Mouse (Mus musculus): ENCODE measurements at regions not wholly inside any gene's neighbourhood (a gene's known extent, or its start where the extent isn't known, plus 50 kb on each side); places are given as distances from the start of the nearest gene placed in this dataset.

DNA sequence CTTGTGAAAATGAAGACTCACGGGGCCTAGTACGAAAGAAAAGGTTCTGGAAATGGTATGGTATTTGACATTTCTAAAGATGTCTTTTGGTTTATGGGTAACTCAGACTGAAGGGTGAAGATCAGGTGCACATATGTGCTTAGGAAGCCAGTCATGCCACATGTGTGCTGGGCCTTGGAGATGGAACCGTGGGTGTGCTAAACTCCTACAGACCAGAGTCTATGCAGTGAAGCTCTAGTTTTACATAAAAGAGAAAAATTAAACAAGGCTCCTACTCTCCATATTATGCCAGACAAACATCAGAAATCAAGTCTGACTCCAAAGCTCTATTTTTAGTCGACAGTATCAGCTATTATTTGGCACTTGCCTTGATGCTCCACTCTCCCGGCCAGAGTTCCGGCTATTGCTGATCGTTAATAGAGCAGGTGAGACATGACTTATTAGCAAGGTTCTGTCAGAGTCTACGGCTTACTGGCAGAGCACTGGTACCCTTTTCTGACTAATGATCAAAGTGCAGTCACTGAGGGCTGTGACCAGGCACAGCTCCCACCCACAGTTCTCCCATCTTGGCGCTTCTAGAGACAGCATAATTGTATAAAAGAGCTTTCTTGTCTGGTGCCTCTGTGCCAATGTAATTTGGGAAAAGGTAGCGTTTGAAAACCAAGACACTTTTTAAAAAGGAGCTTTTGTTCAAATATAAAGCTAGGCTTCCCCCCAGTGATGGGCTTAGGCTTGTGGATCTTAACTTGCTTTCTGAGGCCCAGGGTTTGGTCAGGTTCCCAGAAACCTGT is 119.2 kb upstream of the Ccdc122 start:
- no peak for DNase-seq (ENCODE audit: low read depth, low spot score)

DNA sequence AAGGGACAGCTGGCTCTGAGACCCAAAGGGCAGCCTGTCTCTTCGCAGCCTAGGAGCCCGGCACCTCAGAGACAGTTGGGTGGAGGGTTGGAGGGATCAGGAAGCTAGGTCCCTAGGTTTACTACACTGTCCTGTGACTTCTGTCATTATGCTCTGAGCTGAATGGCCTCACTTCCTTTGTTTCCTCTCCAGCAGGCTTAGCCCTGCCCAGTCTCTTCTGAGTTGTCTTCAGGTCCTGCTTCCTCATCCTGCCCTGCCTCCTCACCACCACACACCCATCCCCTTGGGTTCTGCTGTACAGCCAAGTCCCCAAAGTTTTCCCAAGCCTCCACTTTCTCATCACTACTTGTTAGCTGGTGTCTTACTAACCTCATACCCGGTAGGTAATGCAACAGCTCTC is 122.7 kb upstream of the Ccdc122 start:
- no peak for DNase-seq (ENCODE audit: low read depth, low spot score)

DNA sequence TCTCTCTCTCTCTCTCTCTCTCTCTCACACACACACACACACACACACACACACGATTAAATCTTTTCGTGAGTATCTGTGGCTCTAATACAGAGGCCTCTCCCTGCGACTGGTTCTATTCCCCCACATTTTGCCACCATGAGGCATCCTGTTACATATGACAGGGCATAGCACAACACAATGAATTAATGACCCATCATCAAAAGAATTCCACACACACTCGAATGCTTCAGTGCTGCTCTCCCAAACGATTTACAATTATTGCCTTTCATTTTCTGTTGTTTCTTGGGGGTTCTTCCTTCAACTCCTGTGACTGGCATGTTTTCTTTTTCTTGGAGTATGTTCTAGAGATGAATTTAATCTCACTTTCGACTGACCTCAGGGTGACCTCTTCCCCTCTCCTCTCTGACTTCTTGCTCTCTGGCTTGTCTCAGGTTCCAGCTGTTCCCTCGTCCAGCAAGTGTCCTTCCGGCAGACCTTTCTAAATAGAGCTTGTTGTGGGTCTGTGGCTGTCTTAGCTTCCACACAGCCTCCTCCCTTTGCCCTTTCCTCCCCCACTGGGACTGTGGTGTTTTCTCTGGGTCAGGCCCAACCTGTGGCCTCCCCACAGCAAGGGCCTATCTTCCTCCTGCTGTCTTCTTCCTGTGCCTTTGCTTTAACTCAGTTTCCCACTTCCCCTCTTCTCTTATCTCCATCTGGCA is 124.1 kb upstream of the Ccdc122 start:
- no peak for DNase-seq (ENCODE audit: low read depth, low spot score)

DNA sequence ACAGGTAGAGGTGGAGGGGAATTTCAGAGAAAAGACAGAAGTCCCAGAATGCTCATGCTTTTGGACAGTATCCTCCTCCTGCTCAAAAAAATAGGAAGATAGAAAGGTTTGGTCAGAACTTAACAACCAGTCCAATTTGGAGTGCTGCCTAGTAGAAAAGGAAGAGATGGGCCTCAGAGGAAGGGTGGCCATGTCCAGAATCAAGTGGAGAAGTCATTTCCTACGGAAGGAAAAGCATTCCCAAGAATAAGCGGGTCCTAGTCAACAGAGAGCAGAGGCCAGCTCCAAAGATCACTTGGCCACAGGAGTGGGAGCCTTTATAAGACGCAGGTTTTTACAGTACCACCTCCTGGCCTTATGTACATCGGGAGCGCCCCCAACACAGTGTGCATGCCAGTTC is 125.3 kb upstream of the Ccdc122 start:
- no peak for DNase-seq (ENCODE audit: low read depth, low spot score)

DNA sequence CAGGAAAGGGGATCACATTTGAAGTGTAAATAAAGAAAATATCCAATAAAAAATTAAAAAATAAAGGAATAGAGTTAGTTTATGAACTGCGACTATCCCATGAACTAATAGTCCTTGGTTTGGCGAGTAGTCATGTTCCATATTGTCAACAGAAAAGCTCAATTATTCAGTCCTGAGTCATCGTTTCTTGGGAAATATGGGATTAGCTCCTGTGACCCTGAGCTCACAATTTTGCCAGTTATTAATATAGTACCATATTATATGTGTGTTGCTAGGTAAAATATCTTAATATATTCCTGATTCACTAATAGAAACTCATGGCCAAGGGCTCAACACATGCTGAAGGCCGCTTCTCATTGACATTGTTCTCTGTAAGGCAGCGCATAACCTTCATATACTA is 126.4 kb upstream of the Ccdc122 start:
- no peak for DNase-seq (ENCODE audit: low read depth, low spot score)

DNA sequence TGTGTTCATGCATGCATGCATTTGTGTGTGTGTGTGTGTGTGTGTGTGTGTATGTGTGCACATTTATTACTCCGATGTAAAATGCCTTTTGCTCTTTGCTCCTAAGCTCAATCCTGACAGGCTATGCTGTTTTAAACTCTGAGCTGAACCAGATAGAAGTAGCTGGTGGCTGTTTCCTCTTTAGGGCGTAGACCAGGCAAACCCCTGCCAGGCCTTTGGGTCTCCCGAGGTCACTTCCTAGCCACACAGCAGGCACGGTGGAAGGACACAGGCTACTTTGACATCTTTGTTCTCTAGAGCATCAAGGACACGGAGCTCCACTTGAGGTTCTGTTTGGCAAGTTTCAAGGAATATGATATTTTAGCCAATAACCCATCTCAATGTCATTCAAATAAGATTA is 128.6 kb upstream of the Ccdc122 start:
- DNase-seq (ENCODE audit: low read depth, low spot score), result no peak

DNA sequence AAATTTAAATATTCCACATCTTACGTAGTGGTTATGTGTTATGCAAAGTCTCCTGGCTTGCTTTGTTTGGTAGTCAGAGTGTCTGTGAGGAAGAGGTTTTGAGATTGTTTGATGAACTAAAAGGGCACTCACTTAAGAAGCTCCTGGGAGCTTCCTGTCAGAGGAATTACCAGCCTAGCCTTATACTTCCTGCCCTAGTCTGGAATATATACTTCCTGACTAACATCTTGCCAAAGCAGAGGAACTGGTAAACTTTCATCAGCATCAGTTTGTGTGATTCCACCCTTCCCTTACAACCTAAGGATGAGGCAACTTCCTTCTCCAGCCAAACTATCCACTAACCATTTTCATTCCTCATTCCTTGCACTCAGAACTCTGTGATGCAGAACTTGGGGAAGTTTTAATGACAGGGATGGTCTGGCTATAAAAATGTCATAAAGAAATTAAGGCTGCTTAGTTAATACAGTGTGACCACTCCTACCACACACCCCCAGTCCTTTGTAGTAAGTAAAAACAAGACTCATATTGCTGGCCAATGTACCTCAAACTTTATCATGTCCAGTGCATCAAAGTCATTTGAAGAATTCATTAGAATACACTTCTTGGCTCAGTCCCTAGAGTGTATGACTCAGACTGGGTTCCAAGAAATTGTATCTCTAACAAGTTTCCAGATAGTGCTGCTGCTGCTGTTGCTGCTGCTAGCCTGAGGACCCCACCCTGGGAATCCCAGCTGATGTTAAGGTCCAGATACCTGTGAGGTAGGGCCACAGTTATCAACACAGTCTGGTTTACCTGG is 133.4 kb upstream of the Ccdc122 start:
- no peak for DNase-seq (ENCODE audit: low read depth, low spot score)

DNA sequence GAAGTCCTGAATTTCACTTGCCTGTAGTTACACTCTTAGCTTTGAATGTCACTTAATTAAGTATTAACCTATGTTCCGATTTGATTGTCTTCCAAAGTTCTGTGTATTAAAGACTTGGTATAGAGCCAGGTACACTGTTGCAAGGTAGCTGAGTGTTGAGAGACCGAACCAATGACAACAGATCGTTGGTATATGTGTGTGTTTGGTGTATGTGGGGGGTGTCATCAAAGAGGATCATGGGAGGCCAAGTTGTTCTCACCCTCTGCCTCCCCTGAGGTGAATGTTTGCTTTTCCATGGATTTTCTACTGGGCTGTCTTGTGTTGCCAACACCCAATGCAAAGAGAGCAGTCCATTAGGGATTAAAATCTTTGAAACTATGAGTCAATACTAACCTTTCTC is 135.1 kb upstream of the Ccdc122 start:
- no peak for DNase-seq (ENCODE audit: low read depth, low spot score)

DNA sequence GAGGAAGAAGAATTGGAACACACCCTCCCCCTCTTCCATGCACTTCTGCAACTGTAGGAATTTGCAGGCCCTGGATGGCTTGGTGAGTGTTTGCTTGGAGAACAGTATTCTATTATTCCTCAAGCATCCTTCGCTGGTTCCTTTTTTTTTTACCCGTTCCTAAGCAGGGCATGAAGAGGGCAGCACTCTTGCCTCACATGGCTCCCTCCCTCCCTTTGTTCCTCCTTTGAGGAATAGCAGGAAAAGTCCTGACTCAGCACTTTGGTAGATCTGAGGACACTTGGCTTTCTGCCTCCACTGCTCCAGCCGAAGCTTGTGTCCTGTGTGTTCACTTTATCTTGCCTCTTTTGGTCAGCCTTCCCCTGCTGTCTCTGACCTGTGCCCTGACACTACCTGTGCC is 137.2 kb upstream of the Ccdc122 start:
- DNase-seq (ENCODE audit: low read depth, low spot score), result no peak

DNA sequence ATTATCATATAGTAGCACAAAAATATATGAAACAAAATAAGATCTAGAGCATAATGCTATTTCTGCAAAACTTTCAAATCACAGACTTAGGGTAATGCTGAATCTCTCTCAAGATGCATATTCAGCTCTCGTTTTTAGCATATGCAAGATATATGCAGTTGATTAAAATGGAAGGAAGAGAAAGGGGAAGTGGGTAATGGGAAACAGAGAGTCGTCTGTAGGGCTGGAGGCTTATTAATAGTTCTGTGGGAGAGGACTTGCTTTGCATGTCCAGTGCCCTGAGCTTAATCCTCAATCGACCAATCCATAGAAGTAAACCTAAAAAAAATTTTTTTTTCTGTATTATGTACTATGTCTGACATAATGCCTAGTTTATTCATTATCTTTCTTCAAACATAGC is 148.9 kb upstream of the Ccdc122 start:
- DNase-seq (ENCODE audit: low read depth, low spot score), result no peak

DNA sequence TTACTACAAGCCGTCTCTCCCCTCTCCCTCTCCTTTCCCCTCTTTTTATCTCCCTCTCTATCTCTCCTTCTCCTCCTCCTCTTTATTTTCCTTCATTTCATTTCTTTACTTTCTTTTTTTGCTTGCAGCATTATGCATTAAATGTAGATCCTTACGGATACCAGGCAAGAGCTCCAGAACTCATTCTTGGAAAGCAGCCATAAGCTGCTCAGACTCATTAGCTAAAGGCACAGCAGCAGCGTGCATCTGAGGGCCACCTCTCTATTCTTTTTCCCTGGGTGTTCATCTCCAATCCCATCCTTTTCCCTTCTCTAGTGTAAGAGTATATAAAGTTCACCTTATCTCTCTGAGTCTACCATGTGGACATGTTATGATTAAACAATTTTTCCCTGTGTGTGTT is 149.4 kb upstream of the Ccdc122 start:
- DNase-seq (ENCODE audit: low read depth, low spot score), result no peak

DNA sequence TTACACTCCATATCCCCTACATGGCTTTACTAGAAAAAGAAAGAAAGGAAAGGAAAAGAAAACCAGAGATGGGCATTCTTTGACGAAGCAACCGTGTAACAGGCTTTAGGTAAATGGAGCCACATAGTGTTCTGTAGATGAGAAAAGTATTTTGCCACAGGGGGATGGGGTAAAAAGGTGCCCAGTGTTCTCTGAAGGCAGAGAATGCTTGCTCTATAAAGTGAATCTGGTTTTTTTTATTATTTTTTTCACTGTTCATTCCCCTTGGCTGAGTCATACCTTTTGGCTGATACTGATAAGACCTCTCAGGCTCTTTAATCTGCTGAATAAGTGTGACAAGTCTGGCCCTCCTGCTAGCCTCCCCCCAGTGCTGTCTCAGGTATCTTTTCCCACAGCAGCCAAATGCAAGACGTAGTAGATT is 153.3 kb upstream of the Ccdc122 start:
- DNase-seq (ENCODE audit: low read depth, low spot score), result no peak

DNA sequence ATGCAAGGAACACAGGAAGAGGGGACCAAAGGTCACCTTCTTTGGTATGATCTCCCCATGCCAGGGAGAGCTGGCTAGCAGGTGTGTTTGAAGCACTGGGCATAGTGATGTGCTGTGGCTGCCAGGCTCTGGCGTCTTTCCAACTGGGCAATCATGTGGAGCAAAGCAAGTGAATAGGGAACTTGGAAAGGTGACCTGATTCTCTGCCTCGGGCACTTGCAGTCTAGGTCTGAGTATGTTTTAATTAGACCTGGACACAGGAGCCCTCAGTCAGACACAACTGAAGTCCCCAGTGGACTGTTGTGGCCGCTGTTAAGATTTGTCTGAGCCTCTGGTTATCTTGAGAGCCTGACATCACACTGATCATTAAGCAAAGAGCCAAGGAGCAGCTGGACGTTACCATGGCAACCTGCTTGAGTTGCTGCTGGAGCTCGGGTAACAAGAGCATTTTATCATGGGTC is 153.8 kb upstream of the Ccdc122 start:
- peak; percentile 76 for DNase-seq (ENCODE audit: low read depth, low spot score)

DNA sequence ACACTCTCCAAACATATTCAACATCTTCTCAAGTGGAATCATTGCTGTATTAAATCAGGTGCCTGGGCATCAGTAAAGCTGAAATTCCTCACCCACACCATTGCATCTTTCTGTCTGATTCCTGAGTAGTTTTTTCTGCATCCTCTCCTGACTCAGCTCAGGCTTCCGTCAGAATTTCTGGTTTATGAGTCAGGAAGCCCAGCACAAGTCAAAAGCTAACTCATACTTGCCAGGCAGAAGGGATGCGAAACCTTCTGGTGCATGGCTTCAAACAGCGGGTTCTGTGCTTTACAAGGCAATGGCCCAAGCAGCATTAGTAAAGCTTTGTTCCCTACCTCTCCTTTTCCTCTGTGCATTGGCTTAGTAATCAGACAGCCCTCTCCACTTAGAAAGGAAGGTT is 155.7 kb upstream of the Ccdc122 start:
- DNase-seq (ENCODE audit: low read depth, low spot score), result no peak

DNA sequence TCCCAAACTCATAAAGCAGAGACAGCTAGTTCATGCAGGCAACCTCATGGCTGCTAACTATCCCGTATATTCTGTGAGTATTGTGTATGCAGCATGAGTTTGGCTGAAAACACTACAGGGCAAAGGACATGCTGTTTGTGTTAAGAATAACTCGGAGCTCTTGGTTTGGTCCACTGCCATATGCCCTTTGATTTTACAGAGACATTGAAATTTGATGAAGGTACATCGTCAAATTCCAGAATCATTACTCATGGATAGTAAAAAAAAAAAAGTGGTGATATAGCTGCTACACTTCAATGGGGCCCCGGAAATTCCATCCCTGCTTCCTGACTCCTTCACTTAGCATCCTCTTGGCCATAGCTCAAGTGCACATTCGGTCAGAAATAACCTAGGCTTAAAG is 159.3 kb upstream of the Ccdc122 start:
- DNase-seq (ENCODE audit: low read depth, low spot score), result no peak

DNA sequence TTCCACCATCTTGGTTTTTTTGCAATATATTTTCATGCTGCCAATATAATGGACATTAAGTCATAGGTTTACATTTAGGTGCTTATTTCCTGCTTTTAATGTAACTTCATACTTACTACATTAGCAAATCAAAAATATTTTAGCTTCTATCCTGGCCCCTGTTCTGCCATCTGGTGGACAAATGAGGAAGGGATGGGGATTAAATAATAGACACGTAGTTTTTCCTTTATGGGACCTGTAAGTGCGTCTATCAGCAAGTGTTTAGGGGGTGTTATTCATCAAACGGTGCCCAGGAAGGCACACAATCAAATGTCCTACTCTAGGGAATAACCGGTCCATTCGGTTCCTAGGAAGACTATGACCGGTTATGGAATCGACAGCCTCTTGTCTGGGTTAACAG is 160.6 kb upstream of the Ccdc122 start:
- no peak for DNase-seq (ENCODE audit: low read depth, low spot score)

DNA sequence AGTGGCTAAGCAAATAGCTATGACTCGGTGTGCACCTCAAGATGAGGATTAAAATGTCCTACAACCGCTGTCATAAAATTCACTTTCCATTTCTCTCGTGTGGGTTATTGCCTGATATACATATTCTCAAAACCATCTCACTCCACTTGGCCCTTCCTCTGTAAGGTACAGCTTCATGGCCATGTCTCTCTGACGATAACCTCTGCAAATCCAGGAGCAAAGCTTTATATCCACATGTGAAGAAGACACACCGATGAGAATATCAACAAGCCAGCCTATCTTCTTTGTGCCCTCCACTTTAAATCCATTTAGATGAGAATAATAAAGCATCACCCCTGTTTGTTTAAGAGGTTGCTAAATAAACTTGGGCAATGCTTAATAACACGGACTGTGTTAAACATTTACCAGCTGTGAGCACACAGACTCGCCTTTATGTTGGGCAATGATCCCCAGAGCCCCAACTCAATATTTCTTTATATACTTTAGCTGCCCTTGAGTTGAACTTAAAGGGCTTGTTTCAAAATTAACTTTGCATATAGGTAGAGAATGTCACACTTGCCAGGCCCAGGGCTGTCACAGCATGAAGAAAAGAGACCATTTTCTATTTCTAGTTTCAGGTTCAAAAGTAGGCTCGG is 161.2 kb upstream of the Ccdc122 start:
- no peak for DNase-seq (ENCODE audit: low read depth, low spot score)

DNA sequence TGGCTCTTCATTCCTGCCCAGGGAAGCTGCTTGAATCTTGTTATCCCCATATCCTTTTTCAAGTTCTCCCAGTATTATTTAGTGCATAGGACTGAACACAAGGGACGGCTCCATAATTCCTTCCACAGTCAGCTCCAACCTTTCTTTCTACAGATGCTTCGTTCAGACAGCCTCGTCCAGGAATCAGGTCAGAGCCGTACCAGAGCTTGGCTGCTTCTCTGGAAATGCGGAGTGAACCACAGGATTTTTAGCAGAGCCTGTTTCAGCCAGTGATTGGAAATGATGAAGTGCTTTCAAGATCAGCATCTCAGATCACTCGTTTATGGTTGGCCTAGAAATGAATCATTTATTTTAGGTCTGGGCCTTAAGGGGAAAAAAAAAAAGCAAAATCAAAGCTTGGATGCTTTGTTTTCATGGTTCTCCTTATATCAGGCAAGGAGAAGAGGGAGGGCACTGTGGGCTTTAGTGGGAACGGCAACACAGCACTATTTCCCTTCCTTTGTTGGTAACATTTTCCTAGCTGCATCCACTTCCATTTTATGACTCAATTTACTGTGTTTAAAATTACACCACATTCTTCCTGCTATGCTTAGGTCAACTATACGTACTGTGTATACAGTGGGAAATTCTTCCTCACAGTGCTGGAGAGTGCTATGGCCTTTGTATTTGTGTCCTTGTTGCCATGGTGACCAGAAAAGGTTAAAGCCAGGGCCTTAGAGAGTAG is 161.9 kb upstream of the Ccdc122 start:
- DNase-seq (ENCODE audit: low read depth, low spot score), result no peak

DNA sequence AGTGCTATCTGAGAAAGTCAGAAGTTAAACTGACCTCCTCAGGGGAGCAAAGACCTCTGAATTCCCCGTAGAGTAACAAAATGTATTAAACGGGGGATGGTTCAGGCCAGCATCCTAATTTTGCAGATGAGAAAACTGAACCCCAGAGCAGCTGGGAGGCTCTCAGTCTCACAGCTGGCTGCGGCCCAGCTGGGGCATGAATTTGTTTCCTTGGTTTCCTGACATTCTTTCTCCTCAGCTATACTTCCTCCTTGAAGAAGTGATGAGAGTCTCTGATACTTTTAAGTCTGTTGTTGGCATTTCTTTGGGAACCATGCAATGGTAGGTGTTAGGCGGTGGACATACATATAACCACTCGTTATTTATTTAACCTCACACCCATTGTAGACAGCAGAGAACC is 162.9 kb upstream of the Ccdc122 start:
- DNase-seq (ENCODE audit: low read depth, low spot score), result no peak

DNA sequence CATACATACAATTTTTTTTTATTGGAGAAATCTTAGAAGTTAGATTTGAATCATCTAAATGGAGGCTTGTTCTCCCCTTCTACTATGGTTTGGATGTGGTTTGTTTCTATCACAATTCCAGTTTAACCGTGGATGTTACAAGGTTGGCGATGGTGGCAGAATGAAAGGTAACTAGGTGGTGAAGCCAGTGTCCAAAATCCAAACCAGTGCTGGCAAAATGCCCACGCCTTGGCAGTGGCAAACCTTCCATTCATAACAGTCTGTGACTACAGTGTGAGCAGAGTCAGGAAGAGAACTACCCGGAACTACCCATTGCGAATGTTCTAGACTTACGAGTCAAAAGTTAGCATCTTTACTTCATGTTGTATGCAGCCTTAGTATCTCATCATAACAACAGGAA is 163.6 kb upstream of the Ccdc122 start:
- DNase-seq (ENCODE audit: low read depth, low spot score), result no peak

DNA sequence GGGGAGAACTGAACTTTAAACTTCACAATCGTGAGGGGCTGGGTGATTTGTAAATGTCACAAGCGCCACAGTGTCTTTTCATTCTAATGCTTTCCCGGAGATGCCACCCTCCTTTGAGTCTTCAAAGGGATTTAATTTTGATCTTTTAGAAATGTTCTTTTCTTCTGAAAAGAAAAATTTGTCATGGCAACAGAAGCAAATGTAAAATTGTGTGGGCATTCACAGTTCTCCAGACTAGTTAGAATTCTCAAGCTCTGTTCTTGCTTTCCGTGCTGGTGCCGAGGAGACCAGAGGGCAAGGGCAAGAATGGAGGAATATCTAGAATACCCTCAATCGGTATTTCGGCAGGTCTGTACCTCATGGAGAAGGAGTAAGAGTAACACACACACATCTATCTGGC is 164.1 kb upstream of the Ccdc122 start:
- DNase-seq (ENCODE audit: low read depth, low spot score), result no peak
